Mouse (Mus musculus) forebrain, embryonic 16.5 days (tissue): ENCODE data around the gene Pla2g12b. TPM values are rescaled to one million over a fixed set of nuclear protein-coding genes. Genes with fewer than 3 reads are reported as not detected.

Source experiments
- ATAC-seq: fragments of 200-750 bp; cut with Nextera tagmentation; 2 replicates; pipeline ENCODE4 v1.8.0; 2017; ENCODE audit warnings: mild to moderate bottlenecking, moderate library complexity
- H3K27ac ChIP-seq: fragments of 300-500 bp; sonication (generic); 2 replicates; pipeline ENCODE4 v1.5.1; 2014; ENCODE audit warnings: low read length, control low read depth
- H3K27me3 ChIP-seq: fragments of 300-500 bp; sonication (generic); replicated peaks from 2 replicates; pipeline ENCODE4 v1.6.1; 2014; ENCODE audit warnings: low read length; ENCODE audit not compliant: control insufficient read depth, insufficient read depth
- H3K36me3 ChIP-seq: fragments of 300-500 bp; sonication (generic); 2 replicates; pipeline ENCODE4 v1.6.1; 2014; ENCODE audit not compliant: control insufficient read depth, insufficient read depth
- H3K4me1 ChIP-seq: fragments of 300-500 bp; sonication (generic); replicated peaks from 2 replicates; pipeline ENCODE4 v1.6.1; 2014; ENCODE audit warnings: low read length; ENCODE audit not compliant: control insufficient read depth, insufficient read depth
- H3K4me2 ChIP-seq: fragments of 300-500 bp; sonication (generic); 2 replicates; pipeline ENCODE4 v1.6.1; 2014; ENCODE audit warnings: mild to moderate bottlenecking, low read length, control low read depth
- H3K4me3 ChIP-seq: fragments of 300-500 bp; sonication (generic); replicated peaks from 2 replicates; pipeline ENCODE4 v1.5.1; 2014; ENCODE audit warnings: mild to moderate bottlenecking, low read length, control low read depth
- H3K9ac ChIP-seq: fragments of 300-500 bp; sonication (generic); replicated peaks from 2 replicates; pipeline ENCODE4 v1.6.1; 2014; ENCODE audit warnings: low read depth, low read length, control low read depth
- H3K9me3 ChIP-seq: fragments of 300-500 bp; sonication (generic); 2 replicates; pipeline ENCODE4 v1.6.1; 2016; ENCODE audit warnings: low read length; ENCODE audit not compliant: control insufficient read depth
- WGBS: fragments of 180-500 bp; shearing (Covaris S2); extraction: QIAGEN DNeasy Blood & Tissue Kit; methylation state at CpG from one replicate; pipeline ENCODE4 v1.1.7; 2014; 5-methylcytosine and 5-hydroxymethylcytosine counted together
- polyA plus RNA-seq: library from polyadenylated mRNA; unstranded; fragments of >200 nt; fragmentation: Nextera tagmentation; extraction: Ambion mirVana; gene quantifications from 2 replicates; pipeline ENCODE4 v1.2.1, GENCODE M21; 2015

Pla2g12b gene
- not detected in 2 replicates for polyA plus RNA-seq

DNA sequence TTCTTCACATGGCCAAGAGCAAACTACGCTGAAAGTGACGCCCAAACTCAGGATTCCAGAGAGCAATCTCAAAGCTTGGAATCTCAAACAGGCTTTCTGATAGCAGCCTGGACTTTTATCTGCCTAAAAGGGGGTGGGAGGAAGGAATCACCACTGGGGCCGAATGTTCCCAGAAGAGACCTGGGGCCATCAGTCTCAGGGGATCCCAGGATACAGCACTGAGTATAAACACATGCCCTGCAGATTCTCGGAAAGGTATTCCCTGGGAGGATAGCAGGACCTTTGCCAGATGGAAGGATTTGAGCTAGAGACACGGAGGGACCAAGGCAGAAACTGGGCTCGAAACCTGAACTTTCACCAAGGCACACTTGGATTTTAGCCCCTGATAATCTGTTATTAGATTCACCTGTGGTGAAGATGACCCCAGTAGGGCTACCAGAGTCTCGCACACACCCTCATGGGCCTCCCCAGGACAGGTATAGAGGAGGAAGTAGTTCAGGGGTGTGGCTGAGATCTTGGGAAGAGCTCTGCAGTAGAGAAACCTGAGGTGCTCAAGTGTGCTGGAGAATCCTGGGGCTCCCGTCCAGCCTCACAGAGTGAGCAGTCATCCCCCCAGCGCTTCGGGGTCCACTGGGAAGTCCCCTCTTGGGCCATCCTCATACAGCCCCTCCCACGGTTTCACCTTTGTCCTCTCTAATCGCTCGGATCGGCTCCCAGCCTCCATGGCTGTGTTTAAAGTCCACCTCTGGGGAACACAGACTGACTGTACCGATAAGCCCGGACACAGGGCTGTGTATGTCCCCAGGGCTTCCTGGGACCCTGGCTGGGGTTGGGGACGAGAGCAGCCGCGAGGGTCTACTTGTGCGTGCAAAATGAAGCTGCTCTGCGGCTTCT is at the start of gene Pla2g12b:
TSS of gene Pla2g12b (plus strand) at position 762 of the 894 bp plus-strand sequence.
- no peak within 1 kb of the TSS for H3K4me2 ChIP-seq
- no peak within 1 kb of the TSS for H3K27ac ChIP-seq
- no peaks in the 10 kb centered on the region for H3K36me3 ChIP-seq
- no peak within 1 kb of the TSS for H3K4me3 ChIP-seq
- no peaks in the 10 kb centered on the region for H3K9me3 ChIP-seq
- 81% methylated on average over 21 of the region's 21 CpGs for WGBS
- H3K27me3 ChIP-seq = no peaks in the 10 kb centered on the region
- ATAC-seq = no peak
- H3K9ac ChIP-seq = no peak within 1 kb of the TSS
- no peaks in the 10 kb centered on the region for H3K4me1 ChIP-seq

DNA sequence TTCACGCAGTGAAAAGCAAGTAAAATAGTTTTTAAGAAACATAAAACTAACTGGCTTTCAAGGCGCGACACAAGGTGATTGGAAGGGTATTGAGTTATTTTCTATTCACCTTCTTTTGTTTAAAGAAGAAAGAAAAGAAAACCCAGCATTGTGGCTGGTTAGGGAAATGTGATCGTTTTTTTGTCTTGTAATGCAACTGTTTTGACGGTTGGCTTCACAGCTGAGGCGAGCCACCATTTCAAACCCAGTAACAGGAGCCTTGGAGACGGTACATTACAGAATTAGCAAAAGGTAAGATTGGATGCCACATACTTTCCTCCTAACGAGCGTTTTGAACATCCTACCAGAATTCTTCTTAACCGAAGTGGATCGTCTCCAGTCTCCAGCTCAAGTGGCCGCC is 49.3 kb upstream of the Pla2g12b start:
- Histone ChIP-seq H3K36me3 (peaks cover 30% of the 10 kb centered on the region), H3K4me1 (no peaks in the 10 kb centered on the region), H3K4me3 (no peak overlapping the region), H3K9me3 (no peaks in the 10 kb centered on the region), H3K9ac (no peak overlapping the region), H3K4me2 (no peak overlapping the region), H3K27me3 (no peaks in the 10 kb centered on the region), H3K27ac (no peak overlapping the region)
- no peak for ATAC-seq
- WGBS = 26% methylated on average over 12 of the region's 12 CpGs

DNA sequence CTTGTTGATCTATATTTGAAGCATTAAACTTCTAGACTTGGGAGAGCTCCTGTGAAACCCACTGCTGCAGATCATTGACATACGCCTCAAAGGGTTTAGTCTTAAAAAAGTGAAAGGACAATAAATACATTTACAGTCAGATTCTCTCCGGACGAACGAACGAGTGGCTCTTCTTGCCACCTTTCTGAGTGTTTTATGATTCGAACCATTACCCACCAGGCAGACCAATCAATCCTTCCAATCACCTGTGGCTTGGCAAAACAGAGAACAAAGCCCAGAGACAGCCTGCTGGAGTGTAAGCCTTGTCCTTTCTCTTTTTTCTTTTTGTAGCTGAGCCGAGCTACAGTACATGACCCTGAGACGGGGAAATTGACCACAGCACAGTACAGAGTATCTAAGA is 48.4 kb upstream of the Pla2g12b start:
- no peak overlapping the region for H3K27ac ChIP-seq
- no peak for ATAC-seq
- no peak overlapping the region for H3K4me2 ChIP-seq
- H3K36me3 ChIP-seq = peaks cover 29% of the 10 kb centered on the region
- H3K9me3 ChIP-seq = no peaks in the 10 kb centered on the region
- H3K27me3 ChIP-seq = no peaks in the 10 kb centered on the region
- WGBS = 82% methylated on average over 8 of the region's 8 CpGs
- no peaks in the 10 kb centered on the region for H3K4me1 ChIP-seq
- no peak overlapping the region for H3K9ac ChIP-seq
- H3K4me3 ChIP-seq = no peak overlapping the region

DNA sequence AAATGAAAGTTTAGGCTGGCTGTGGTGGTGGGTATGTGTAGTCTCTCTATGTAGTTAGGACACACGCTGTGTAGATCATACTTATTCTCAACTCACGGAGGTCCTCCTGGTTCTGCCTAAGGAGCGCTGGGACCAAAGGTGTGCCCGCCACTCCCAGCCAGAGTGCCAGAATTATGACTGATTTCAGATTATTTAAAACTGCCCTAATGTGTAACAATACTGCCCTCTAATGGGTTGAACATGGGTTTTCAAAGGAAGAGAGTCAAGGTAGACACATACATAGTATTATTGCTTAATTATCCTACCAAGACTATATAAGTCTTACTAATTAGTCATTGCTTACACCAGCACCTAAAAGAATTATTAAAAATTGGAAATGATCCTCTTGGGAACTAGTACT is 44.7 kb upstream of the Pla2g12b start:
- Histone ChIP-seq H3K4me2 (no peak overlapping the region), H3K36me3 (peaks cover 17% of the 10 kb centered on the region), H3K27ac (no peak overlapping the region), H3K4me3 (no peak overlapping the region), H3K9me3 (no peaks in the 10 kb centered on the region), H3K4me1 (no peaks in the 10 kb centered on the region), H3K9ac (no peak overlapping the region), H3K27me3 (no peaks in the 10 kb centered on the region)
- no peak for ATAC-seq
- 82% methylated on average over 4 of the region's 4 CpGs for WGBS

DNA sequence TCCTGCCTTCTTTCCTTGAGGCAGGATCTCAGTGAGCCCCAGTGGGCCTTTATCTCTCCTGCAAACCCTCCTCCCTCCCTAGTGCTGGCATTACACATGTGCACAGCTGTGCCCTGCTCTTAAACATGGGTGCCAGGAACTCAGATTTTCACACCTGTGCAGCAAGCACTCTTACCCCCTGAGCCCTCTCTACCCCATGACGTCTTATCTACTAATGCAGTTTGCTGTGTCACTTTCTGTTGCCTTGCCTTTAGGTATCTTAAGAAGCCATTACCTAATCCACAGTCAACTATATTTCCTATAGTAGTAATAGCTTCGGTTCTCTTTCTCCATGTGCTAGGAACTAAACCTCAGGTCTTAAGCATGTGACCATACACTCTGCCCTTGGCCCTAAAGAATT is 40.3 kb upstream of the Pla2g12b start:
- Histone ChIP-seq H3K4me2 (no peak overlapping the region), H3K9me3 (no peaks in the 10 kb centered on the region), H3K4me1 (no peaks in the 10 kb centered on the region), H3K4me3 (no peak overlapping the region), H3K27me3 (no peaks in the 10 kb centered on the region), H3K36me3 (peaks cover 10% of the 10 kb centered on the region), H3K27ac (no peak overlapping the region), H3K9ac (no peak overlapping the region)
- 93% methylated on average over 2 of the region's 2 CpGs for WGBS
- no peak for ATAC-seq

DNA sequence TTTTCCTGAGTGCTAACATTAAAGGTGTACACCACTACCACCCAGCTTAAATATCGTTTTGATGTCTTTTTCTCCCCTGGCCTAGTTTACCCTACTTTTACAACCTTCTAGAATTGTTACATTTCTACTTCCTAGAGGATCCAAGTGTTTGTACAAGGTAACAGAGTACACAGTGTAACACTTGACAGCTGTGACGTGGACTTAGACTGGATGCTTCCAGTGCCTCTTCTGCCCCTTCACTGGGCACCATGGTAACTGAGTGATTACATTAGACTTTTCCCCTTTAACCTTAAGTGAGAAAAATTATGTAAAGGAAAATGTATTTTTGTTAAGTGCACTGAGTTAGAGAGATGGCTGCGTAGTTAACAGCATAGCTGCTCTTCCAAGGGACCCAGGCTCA is 38.9 kb upstream of the Pla2g12b start:
- WGBS = 95% methylated on average over 3 of the region's 3 CpGs
- Histone ChIP-seq H3K4me1 (no peaks in the 10 kb centered on the region), H3K27ac (no peak overlapping the region)

DNA sequence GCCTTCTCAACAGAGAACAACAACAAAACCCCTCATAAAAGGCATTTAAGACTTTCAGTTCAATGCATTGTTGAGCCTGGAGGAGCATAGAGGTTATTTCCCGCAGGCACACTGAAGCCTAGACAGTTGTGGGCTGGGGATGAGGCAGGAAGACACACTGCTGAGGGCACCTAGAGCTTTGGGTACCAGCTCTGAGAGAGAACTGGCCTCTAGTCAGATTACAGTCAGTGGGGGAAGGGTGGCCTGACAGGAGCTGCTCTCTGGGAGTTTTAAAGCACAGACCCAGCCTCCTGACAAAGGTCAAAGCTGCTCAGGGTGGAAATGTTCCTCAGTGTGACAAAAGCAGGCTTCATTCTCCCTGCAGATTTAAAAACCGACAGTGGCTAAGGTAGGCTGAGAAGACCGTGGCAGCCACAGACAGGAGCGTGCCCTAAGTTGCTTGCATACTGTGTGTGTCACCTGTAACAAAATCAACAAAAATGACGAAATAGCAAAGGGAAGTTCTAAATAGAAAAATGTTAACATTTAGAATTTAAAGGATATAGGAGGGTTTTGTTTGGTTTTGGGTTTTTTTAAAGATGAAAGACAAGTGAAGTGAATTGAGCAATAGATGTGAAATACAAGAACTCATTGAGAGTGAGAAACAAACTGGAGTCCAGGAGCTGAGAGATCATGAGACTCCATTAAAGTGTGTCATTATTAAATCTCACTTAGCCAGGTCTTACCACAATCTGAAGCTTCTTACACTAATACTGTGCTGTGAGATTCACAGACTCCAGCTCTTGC is 37.5 kb upstream of the Pla2g12b start:
- Histone ChIP-seq H3K27ac (no peak overlapping the region), H3K4me3 (no peak overlapping the region), H3K4me2 (no peak overlapping the region), H3K9me3 (no peaks in the 10 kb centered on the region), H3K4me1 (no peaks in the 10 kb centered on the region), H3K36me3 (peaks cover 17% of the 10 kb centered on the region), H3K27me3 (no peaks in the 10 kb centered on the region), H3K9ac (no peak overlapping the region)
- WGBS = 79% methylated on average over 5 of the region's 5 CpGs
- ATAC-seq = no peak

More for the DNA sequence above, 38.9 kb upstream of the Pla2g12b start:
- Histone ChIP-seq H3K9ac (no peak overlapping the region), H3K27me3 (no peaks in the 10 kb centered on the region), H3K9me3 (no peaks in the 10 kb centered on the region), H3K4me2 (no peak overlapping the region), H3K4me3 (no peak overlapping the region), H3K36me3 (peaks cover 12% of the 10 kb centered on the region)
- ATAC-seq = no peak

DNA sequence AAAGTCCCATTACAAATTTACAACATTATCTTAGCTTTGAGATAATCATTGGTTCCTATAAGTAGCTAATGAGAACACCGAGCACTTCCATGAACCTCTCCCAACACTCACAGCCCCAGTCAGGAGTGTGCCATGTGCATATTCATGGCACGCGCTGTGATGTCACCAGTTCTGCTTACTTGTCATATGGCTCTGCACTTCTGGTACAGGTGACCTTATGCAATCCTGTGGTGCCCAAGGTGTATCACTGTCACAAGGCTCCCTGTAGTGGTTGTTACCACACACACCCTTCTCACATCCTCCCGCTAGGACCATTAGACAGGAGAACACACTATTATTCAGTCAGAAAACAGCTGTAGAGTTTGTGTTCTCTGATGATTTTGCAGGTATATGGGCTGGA is 36.7 kb upstream of the Pla2g12b start:
- H3K27ac ChIP-seq = no peak overlapping the region
- ATAC-seq = no peak
- no peak overlapping the region for H3K4me2 ChIP-seq
- peaks cover 17% of the 10 kb centered on the region for H3K36me3 ChIP-seq
- no peak overlapping the region for H3K9ac ChIP-seq
- no peak overlapping the region for H3K4me3 ChIP-seq
- H3K4me1 ChIP-seq = no peaks in the 10 kb centered on the region
- H3K9me3 ChIP-seq = no peaks in the 10 kb centered on the region
- no peaks in the 10 kb centered on the region for H3K27me3 ChIP-seq
- 97% methylated on average over 4 of the region's 4 CpGs for WGBS

DNA sequence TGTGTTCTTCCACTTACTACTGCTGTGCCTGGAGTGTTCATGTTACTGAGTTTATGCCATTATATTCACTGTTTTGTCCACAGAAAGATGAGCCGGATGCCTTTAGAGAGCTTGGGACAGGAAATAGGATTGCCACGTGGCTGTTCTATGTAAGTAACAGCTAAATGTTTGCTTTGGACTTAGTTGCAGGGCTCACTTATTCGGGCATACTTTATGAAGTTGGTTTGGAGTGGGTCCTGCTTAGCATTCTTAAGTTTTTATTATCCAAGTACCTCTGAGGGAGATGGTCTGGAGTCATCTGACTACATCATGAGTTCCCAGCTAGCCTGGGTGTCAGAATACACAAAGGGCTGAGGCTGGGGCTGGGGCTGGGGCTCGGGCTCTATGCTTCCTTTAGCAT is 36.3 kb upstream of the Pla2g12b start:
- Histone ChIP-seq H3K9ac (no peak overlapping the region), H3K27ac (no peak overlapping the region), H3K4me1 (no peaks in the 10 kb centered on the region), H3K36me3 (peaks cover 17% of the 10 kb centered on the region), H3K4me2 (no peak overlapping the region), H3K27me3 (no peaks in the 10 kb centered on the region), H3K9me3 (no peaks in the 10 kb centered on the region), H3K4me3 (no peak overlapping the region)
- WGBS = 90% methylated on average over 4 of the region's 4 CpGs
- no peak for ATAC-seq
